Mouse (Mus musculus) limb, embryonic 13.5 days (tissue): ENCODE data around the gene Atg9a. TPM values are rescaled to one million over a fixed set of nuclear protein-coding genes. Genes with fewer than 3 reads are reported as not detected.

Experiments
- microRNA-seq: library from miRNA; unstranded; fragments of <30 nt; microRNA quantifications from one replicate; pipeline ENCODE4, GENCODE M21; 2016
- polyA plus RNA-seq: library from polyadenylated mRNA; unstranded; fragments of >200 nt; fragmentation: Nextera tagmentation; extraction: Ambion mirVana; gene quantifications from 2 replicates; pipeline ENCODE4 v1.2.1, GENCODE M21; 2015

Atg9a gene
- polyA plus RNA-seq, 1 experiment from 2014 or later, result 33.7 TPM

Small RNA genes lying within 50 kb of the gene (microRNA-seq; reads per million reads assigned to microRNA genes)
- gene Gm27943, result not detected

Other genes starting within 250 kb of the Atg9a start
- 8.4 and 8.6 TPM in 2 replicates for gene Ihh, start 240.5 kb downstream of the Atg9a start, polyA plus RNA-seq
- gene Nhej1, start 67.0 kb downstream of the Atg9a start, polyA plus RNA-seq, result 11.8 and 12.7 TPM in 2 replicates
- gene Slc23a3, start 58.3 kb downstream of the Atg9a start, polyA plus RNA-seq, result 0.15 TPM in 2 replicates
- gene Cnppd1, start 49.5 kb downstream of the Atg9a start, polyA plus RNA-seq, result 47.7 and 49.4 TPM in 2 replicates
- gene Retreg2, start 49.4 kb downstream of the Atg9a start, polyA plus RNA-seq, result 36.4 and 38.3 TPM in 2 replicates
- 36.3 and 36.8 TPM in 2 replicates for gene Zfand2b, start 23.6 kb downstream of the Atg9a start, polyA plus RNA-seq
- 39.5 and 40.9 TPM in 2 replicates for gene Abcb6, start 11.8 kb downstream of the Atg9a start, polyA plus RNA-seq
- gene Ankzf1, start within 50 bp of the Atg9a start, polyA plus RNA-seq, result 28.0 and 28.9 TPM in 2 replicates
- gene Glb1l, start 18.6 kb upstream of the Atg9a start, polyA plus RNA-seq, result 20.4 and 23.5 TPM in 2 replicates
- 138 and 148 TPM in 2 replicates for gene Stk16, start 18.6 kb upstream of the Atg9a start, polyA plus RNA-seq
- gene Tuba4a, start 27.7 kb upstream of the Atg9a start, polyA plus RNA-seq, result 22.7 and 27.1 TPM in 2 replicates
- not detected in 2 replicates for gene A630095N17Rik, start 39.9 kb upstream of the Atg9a start, polyA plus RNA-seq
- gene Dnajb2, start 44.2 kb upstream of the Atg9a start, polyA plus RNA-seq, result 41.9 and 45.4 TPM in 2 replicates
- 0.23 and 0.24 TPM in 2 replicates for gene Ptprn, start 72.3 kb upstream of the Atg9a start, polyA plus RNA-seq
- not detected in 2 replicates for gene Resp18, start 86.2 kb upstream of the Atg9a start, polyA plus RNA-seq
- 116 and 117 TPM in 2 replicates for gene Dnpep, start 125.8 kb upstream of the Atg9a start, polyA plus RNA-seq
- gene Des, start 168.1 kb upstream of the Atg9a start, polyA plus RNA-seq, result 52.1 and 56.1 TPM in 2 replicates
- 20.7 and 21.3 TPM in 2 replicates for gene Speg, start 183.1 kb upstream of the Atg9a start, polyA plus RNA-seq
- 70.1 and 71.8 TPM in 2 replicates for gene Gmppa, start 243.7 kb upstream of the Atg9a start, polyA plus RNA-seq